Mouse (Mus musculus) small intestine, adult 2 months (tissue): ENCODE results near the gene Plppr1.

Experiments used
- CTCF ChIP-seq: fragments of 200-500 bp; IDR thresholded peaks from 2 replicates; pipeline ENCODE4 v1.5.1; 2012; ENCODE audit warnings: low read depth, mild to moderate bottlenecking, control low read depth, inconsistent platforms, low read length, moderate library complexity, mixed read lengths; ENCODE audit not compliant: insufficient replicate concordance, insufficient read length; ENCODE audit errors: extremely low read depth
- POLR2A ChIP-seq: fragments of 200-500 bp; IDR thresholded peaks from 2 replicates; pipeline ENCODE4 v1.6.1; 2012; ENCODE audit warnings: low read depth, mild to moderate bottlenecking, control low read depth, inconsistent platforms, low read length, moderate library complexity

DNA sequence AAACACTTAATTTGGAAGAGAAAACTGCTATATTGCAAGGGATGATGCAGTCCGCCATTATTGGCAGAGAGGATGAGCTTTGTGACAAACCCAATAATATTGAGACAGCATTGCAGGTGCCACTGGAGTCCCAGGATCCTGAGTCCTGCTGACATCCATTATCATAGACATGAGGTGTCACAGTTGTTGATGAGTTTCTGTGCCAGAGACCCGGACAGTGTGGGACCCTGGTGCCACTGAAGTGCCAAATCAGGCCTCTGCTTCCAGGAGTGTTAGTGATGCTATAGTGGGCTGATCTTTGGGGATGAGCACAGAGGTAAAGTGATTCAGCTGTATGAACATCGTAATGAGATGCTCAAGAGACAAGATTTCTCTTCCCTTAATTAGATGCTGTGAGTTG is 19.2 kb upstream of the Plppr1 start:
- TF ChIP-seq CTCF (no peak), POLR2A (no peak)
